Mouse (Mus musculus) midbrain, embryonic 16.5 days (tissue): ENCODE results near the gene Rmnd5a. TPM values are rescaled to one million over a fixed set of nuclear protein-coding genes. Genes with fewer than 3 reads are reported as not detected.

Experiments
- ATAC-seq: fragments of 200-750 bp; cut with Nextera tagmentation; 2 replicates; pipeline ENCODE4 v1.8.0; 2017; ENCODE audit warnings: moderate TSS enrichment
- H3K27ac ChIP-seq: fragments of 300-500 bp; sonication (generic); 2 replicates; pipeline ENCODE4 v1.5.1; 2014; ENCODE audit warnings: mild to moderate bottlenecking, low read length, mixed read lengths
- H3K27me3 ChIP-seq: fragments of 300-500 bp; sonication (generic); 2 replicates; pipeline ENCODE4 v1.6.1; 2014; ENCODE audit warnings: low read depth, low read length, mixed read lengths; ENCODE audit not compliant: control insufficient read depth, insufficient read depth
- H3K36me3 ChIP-seq: fragments of 300-500 bp; sonication (generic); 2 replicates; pipeline ENCODE4 v1.6.1; 2014; ENCODE audit warnings: mild to moderate bottlenecking, low read length, moderate library complexity, mixed read lengths; ENCODE audit not compliant: control insufficient read depth, insufficient read depth
- H3K4me1 ChIP-seq: fragments of 300-500 bp; sonication (generic); 2 replicates; pipeline ENCODE4 v1.6.1; 2014; ENCODE audit warnings: mild to moderate bottlenecking, low read length, mixed read lengths; ENCODE audit not compliant: control insufficient read depth, insufficient read depth
- H3K4me2 ChIP-seq: fragments of 300-500 bp; sonication (generic); 2 replicates; pipeline ENCODE4 v1.6.1; 2014; ENCODE audit warnings: mild to moderate bottlenecking, low read length, mixed read lengths
- H3K4me3 ChIP-seq: fragments of 300-500 bp; sonication (generic); 2 replicates; pipeline ENCODE4 v1.5.1; 2014; ENCODE audit warnings: low read depth, mild to moderate bottlenecking, low read length, moderate library complexity, mixed read lengths
- H3K9ac ChIP-seq: fragments of 300-500 bp; sonication (generic); 2 replicates; pipeline ENCODE4 v1.6.1; 2014; ENCODE audit warnings: low read depth, low read length, mixed read lengths
- H3K9me3 ChIP-seq: fragments of 300-500 bp; sonication (generic); replicated peaks from 2 replicates; pipeline ENCODE4 v1.6.1; 2014; ENCODE audit warnings: mild to moderate bottlenecking, low read length, mixed read lengths; ENCODE audit not compliant: control insufficient read depth, poor library complexity, severe bottlenecking
- WGBS: fragments of 180-500 bp; shearing (Covaris S2); extraction: QIAGEN DNeasy Blood & Tissue Kit; methylation state at CpG from one replicate; pipeline ENCODE4 v1.1.7; 2014; 5-methylcytosine and 5-hydroxymethylcytosine counted together
- polyA plus RNA-seq: library from polyadenylated mRNA; unstranded; fragments of >200 nt; fragmentation: Nextera tagmentation; extraction: Ambion mirVana; gene quantifications from 2 replicates; pipeline ENCODE4 v1.2.1, GENCODE M21; 2015

Rmnd5a gene
- polyA plus RNA-seq, 1 experiment from 2014 or later, result 8.1 TPM

DNA sequence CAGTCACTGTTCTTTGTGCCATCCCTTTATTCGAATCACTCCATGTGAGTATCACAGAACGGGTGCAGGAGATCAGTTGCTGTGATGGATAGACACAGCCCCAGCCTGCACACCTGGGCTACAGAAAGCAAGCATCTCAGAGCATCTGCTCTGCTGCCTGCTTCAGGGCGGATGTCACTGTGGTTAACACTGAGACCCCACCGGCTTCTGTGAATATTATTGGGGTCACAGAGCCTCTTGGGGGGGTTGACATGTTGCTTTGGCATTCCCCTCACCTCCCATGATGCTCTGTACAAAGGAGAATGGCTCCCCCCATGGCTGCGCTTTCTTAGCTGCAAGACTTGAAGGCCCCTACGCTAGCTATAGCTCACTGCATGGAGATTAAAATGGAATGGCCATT is 71.0 kb downstream of the Rmnd5a start:
- H3K27me3 ChIP-seq, result no peaks in the 10 kb centered on the region
- no peak overlapping the region for H3K27ac ChIP-seq
- 94% methylated on average over 6 of the region's 6 CpGs for WGBS
- no peak overlapping the region for H3K9ac ChIP-seq
- H3K9me3 ChIP-seq, result no peaks in the 10 kb centered on the region
- H3K4me3 ChIP-seq, result no peak overlapping the region
- ATAC-seq, result no peak
- H3K36me3 ChIP-seq, result no peaks in the 10 kb centered on the region
- H3K4me2 ChIP-seq, result no peak overlapping the region
- H3K4me1 ChIP-seq, result no peaks in the 10 kb centered on the region

GRCm38 (mm10) chr6:71363995-71364394 is 76.4 kb downstream of the Rmnd5a start:
- Histone ChIP-seq H3K9ac (no peak overlapping the region), H3K36me3 (no peaks in the 10 kb centered on the region), H3K27ac (no peak overlapping the region), H3K27me3 (no peaks in the 10 kb centered on the region), H3K9me3 (no peaks in the 10 kb centered on the region), H3K4me2 (no peak overlapping the region), H3K4me1 (no peaks in the 10 kb centered on the region), H3K4me3 (no peak overlapping the region)
- no peak for ATAC-seq
- WGBS, result 55% methylated on average over 2 of the region's 2 CpGs

- ATAC-seq, result no peak
- 85% methylated on average over 10 of the region's 10 CpGs for WGBS
- Histone ChIP-seq H3K27me3 (no peaks in the 10 kb centered on the region), H3K9ac (no peak overlapping the region), H3K4me3 (no peak overlapping the region), H3K4me1 (no peaks in the 10 kb centered on the region), H3K4me2 (no peak overlapping the region), H3K36me3 (no peaks in the 10 kb centered on the region), H3K9me3 (no peaks in the 10 kb centered on the region), H3K27ac (no peak overlapping the region)
These were observed 79.2 kb downstream of the Rmnd5a start for GRCm38 (mm10) chr6:71361156-71361670.

- no peaks in the 10 kb centered on the region for H3K27me3 ChIP-seq
- H3K36me3 ChIP-seq, result no peaks in the 10 kb centered on the region
- 62% methylated on average over 5 of the region's 5 CpGs for whole genome bisulfite sequencing
- no peak overlapping the region for H3K27ac ChIP-seq
- no peak overlapping the region for H3K4me2 ChIP-seq
- H3K4me3 ChIP-seq, result no peak overlapping the region
- no peak overlapping the region for H3K9ac ChIP-seq
- H3K4me1 ChIP-seq, result no peaks in the 10 kb centered on the region
- ATAC-seq, result no peak
- H3K9me3 ChIP-seq, result no peaks in the 10 kb centered on the region
These were observed 79.7 kb downstream of the Rmnd5a start for GRCm38 (mm10) chr6:71360751-71361150.

GRCm38 (mm10) chr6:71360221-71360620 is 80.2 kb downstream of the Rmnd5a start:
- H3K36me3 ChIP-seq, result no peaks in the 10 kb centered on the region
- H3K4me3 ChIP-seq, result no peak overlapping the region
- no peak for ATAC-seq
- no peaks in the 10 kb centered on the region for H3K9me3 ChIP-seq
- H3K4me2 ChIP-seq, result no peak overlapping the region
- WGBS, result 75% methylated on average over 4 of the region's 4 CpGs
- no peak overlapping the region for H3K27ac ChIP-seq
- no peaks in the 10 kb centered on the region for H3K4me1 ChIP-seq
- no peaks in the 10 kb centered on the region for H3K27me3 ChIP-seq
- H3K9ac ChIP-seq, result no peak overlapping the region

DNA sequence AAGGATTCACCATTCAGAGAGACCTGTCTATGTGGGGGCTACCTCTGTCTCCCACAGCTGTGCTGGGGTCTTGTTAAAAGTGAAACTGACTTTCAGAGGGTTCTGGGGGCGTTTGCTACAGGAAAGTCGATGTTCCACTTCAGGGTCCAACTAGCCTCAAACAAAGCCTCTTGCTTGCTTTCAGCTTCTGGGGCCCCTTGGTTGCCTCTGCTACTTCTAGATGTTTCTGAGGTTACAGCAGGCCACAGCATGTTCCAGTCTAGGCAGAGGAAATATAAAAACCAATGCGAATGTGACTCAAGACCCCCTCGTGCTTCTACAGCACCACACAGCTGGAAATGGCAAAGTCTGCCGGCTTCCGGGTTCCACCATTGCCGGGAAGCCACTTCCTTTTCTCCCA is 82.9 kb downstream of the Rmnd5a start:
- Histone ChIP-seq H3K9ac (no peak overlapping the region), H3K4me3 (no peak overlapping the region), H3K27me3 (no peaks in the 10 kb centered on the region), H3K4me1 (no peaks in the 10 kb centered on the region), H3K4me2 (no peak overlapping the region), H3K36me3 (no peaks in the 10 kb centered on the region), H3K27ac (no peak overlapping the region), H3K9me3 (no peaks in the 10 kb centered on the region)
- no peak for ATAC-seq
- 87% methylated on average over 7 of the region's 7 CpGs for WGBS

GRCm38 (mm10) chr6:71353722-71354121 is 86.7 kb downstream of the Rmnd5a start:
- Histone ChIP-seq H3K27ac (no peak overlapping the region), H3K9ac (no peak overlapping the region), H3K36me3 (no peaks in the 10 kb centered on the region), H3K4me2 (no peak overlapping the region), H3K4me3 (no peak overlapping the region), H3K4me1 (no peaks in the 10 kb centered on the region), H3K27me3 (no peaks in the 10 kb centered on the region), H3K9me3 (no peaks in the 10 kb centered on the region)
- WGBS, result 69% methylated on average over 2 of the region's 2 CpGs
- ATAC-seq, result no peak

DNA sequence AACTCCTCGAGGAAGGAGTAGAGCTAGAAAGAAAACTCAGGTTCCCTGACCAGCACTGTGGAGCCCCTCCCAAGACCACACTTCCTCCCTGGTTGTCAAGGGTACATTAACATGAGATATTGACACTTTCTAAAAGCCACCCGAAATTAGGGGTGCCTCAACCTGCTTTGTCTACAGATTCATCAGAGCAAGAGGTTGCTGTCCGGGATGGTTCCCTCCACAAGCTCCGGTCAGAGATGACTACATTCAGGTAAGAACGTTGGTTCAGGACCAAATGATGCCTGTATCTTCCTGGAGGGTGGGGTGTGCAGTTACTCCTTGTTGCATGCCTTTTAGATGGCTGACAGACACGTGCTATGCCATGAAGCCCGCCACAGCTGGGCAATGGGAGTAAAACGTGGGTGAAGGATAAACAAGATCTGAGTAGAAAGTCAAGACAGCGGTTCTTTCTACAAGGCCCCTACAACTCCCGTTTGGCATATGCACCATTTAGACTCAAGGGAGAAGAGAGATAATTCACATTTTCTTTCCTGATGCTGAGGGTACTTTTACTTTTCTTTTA is 87.5 kb downstream of the Rmnd5a start:
- no peak for ATAC-seq
- Histone ChIP-seq H3K9me3 (no peaks in the 10 kb centered on the region), H3K36me3 (no peaks in the 10 kb centered on the region)

GRCm38 (mm10) chr6:71352201-71352600 is 88.2 kb downstream of the Rmnd5a start:
- H3K27me3 ChIP-seq, result no peaks in the 10 kb centered on the region
- H3K4me1 ChIP-seq, result no peaks in the 10 kb centered on the region
- H3K27ac ChIP-seq, result no peak overlapping the region
- H3K4me3 ChIP-seq, result no peak overlapping the region
- H3K4me2 ChIP-seq, result no peak overlapping the region
- H3K9ac ChIP-seq, result no peak overlapping the region
- peaks cover 6% of the 10 kb centered on the region; the same call in 1 of the 2 replicates for H3K9me3 ChIP-seq
- no peaks in the 10 kb centered on the region for H3K36me3 ChIP-seq
- WGBS, result 91% methylated on average over 6 of the region's 6 CpGs
- no peak for ATAC-seq

More for the DNA sequence above, 87.5 kb downstream of the Rmnd5a start:
- H3K27me3 ChIP-seq, result no peaks in the 10 kb centered on the region
- no peak overlapping the region for H3K9ac ChIP-seq
- H3K4me1 ChIP-seq, result no peaks in the 10 kb centered on the region
- no peak overlapping the region for H3K4me3 ChIP-seq
- H3K4me2 ChIP-seq, result no peak overlapping the region
- H3K27ac ChIP-seq, result no peak overlapping the region
- 89% methylated on average over 10 of the region's 10 CpGs for WGBS
